Mouse (Mus musculus) kidney, adult 2 months (tissue): ENCODE data around the gene Qser1. TPM values are rescaled to one million over a fixed set of nuclear protein-coding genes. Genes with fewer than 3 reads are reported as not detected.

Source experiments
- DNase-seq: peaks from one replicate; pipeline ENCODE4 v3.0.0; 2021
- H3K27ac ChIP-seq: fragments of 200-500 bp; 2 replicates; pipeline ENCODE4 v1.5.1; 2012; ENCODE audit warnings: low read depth, low read length, control low read depth, inconsistent platforms; ENCODE audit not compliant: insufficient read depth
- H3K27me3 ChIP-seq: fragments of 200-500 bp; replicated peaks from 2 replicates; pipeline ENCODE4 v1.6.1; 2012; ENCODE audit warnings: mild to moderate bottlenecking, moderate library complexity, low read length, inconsistent platforms; ENCODE audit not compliant: control insufficient read depth, insufficient read depth
- H3K36me3 ChIP-seq: fragments of 200-500 bp; 2 replicates; pipeline ENCODE4 v1.6.1; 2012; ENCODE audit warnings: mild to moderate bottlenecking, moderate library complexity, low read length, inconsistent platforms; ENCODE audit not compliant: control insufficient read depth, insufficient read depth
- H3K4me1 ChIP-seq: fragments of 200-500 bp; 2 replicates; pipeline ENCODE4 v1.6.1; 2011; ENCODE audit warnings: low read length; ENCODE audit not compliant: control insufficient read depth, insufficient read depth
- H3K4me3 ChIP-seq: fragments of 200-500 bp; 2 replicates; pipeline ENCODE4 v1.5.1; 2011; ENCODE audit warnings: mild to moderate bottlenecking, low read depth, low read length, control low read depth; ENCODE audit not compliant: insufficient read depth
- CTCF ChIP-seq: fragments of 200-500 bp; conservative IDR thresholded peaks from 2 replicates; pipeline ENCODE4 v1.5.1; 2011; ENCODE audit warnings: low read depth, mild to moderate bottlenecking, control low read depth, low read length, moderate library complexity, mixed read lengths; ENCODE audit not compliant: insufficient read depth, insufficient read length
- POLR2A ChIP-seq: fragments of 200-500 bp; IDR thresholded peaks from one replicate; pipeline ENCODE4 v1.6.1; 2011; ENCODE audit warnings: low read depth, low read length, control low read depth
- WGBS: fragments of 180-500 bp; shearing (Covaris S2); methylation state at CpG from one replicate; pipeline ENCODE4 v1.1.7; 2018; 5-methylcytosine and 5-hydroxymethylcytosine counted together
- polyA plus RNA-seq: library from polyadenylated mRNA; depleted of rRNA; stranded (reverse); fragments of >200 nt; gene quantifications from 2 replicates; pipeline ENCODE4 v1.2.3, GENCODE M21; 2012

Gene Qser1
- polyA plus RNA-seq, 1 experiment: 5.0 TPM

GRCm38 (mm10) chr2:104817555-104818330 lies 1.2 kb upstream of the Qser1 start:
- Histone ChIP-seq H3K27me3 (no peaks in the 10 kb centered on the region), H3K36me3 (no peaks in the 10 kb centered on the region), H3K4me3 (peak overlapping the region; percentile 61), H3K4me1 (no peaks in the 10 kb centered on the region; the same call in 1 of the 2 replicates), H3K27ac (peak overlapping the region; percentile 62; the same call in 1 of the 2 replicates)
- under 1% methylated on average over 15 of the region's 15 CpGs for WGBS
- peak; percentile 14 for DNase-seq
- TF ChIP-seq POLR2A (no peak), CTCF (no peak)

- H3K27ac ChIP-seq: peak overlapping the region; percentile 62
- no peaks in the 10 kb centered on the region for H3K36me3 ChIP-seq
- TF ChIP-seq POLR2A (no peak), CTCF (peak; percentile 60)
- no peaks in the 10 kb centered on the region; the same call in 1 of the 2 replicates for H3K4me1 ChIP-seq
- no peaks in the 10 kb centered on the region for H3K27me3 ChIP-seq
- DNase-seq: peak; percentile 96
- under 1% methylated on average over 42 of the region's 51 CpGs for WGBS
- peak overlapping the region; percentile 61 for H3K4me3 ChIP-seq
Observed at GRCm38 (mm10) chr2:104816866-104817439, 393 bp upstream of the Qser1 start.

- peak; percentile 30 for DNase-seq
- no peaks in the 10 kb centered on the region for H3K36me3 ChIP-seq
Observed at GRCm38 (mm10) chr2:104815561-104816370, 794 bp downstream of the Qser1 start.

GRCm38 (mm10) chr2:104814181-104814951 lies 2.2 kb downstream of the Qser1 start:
- WGBS: 62% methylated on average over 5 of the region's 5 CpGs
- H3K4me1 ChIP-seq: peaks cover 5% of the 10 kb centered on the region; the same call in 1 of the 2 replicates
- H3K27ac ChIP-seq: no peak overlapping the region
- no peaks in the 10 kb centered on the region for H3K27me3 ChIP-seq
- H3K4me3 ChIP-seq: no peak overlapping the region
- TF ChIP-seq POLR2A (no peak), CTCF (no peak)
- H3K36me3 ChIP-seq: no peaks in the 10 kb centered on the region
- DNase-seq: no peak

More at GRCm38 (mm10) chr2:104815561-104816370, 794 bp downstream of the Qser1 start:
- H3K27me3 ChIP-seq: no peaks in the 10 kb centered on the region
- TF ChIP-seq POLR2A (no peak), CTCF (no peak)
- H3K4me3 ChIP-seq: peak overlapping the region; percentile 61
- 4% methylated on average over 33 of the region's 33 CpGs for WGBS
- H3K27ac ChIP-seq: peak overlapping the region; percentile 62
- peaks cover under 1% of the 10 kb centered on the region; the same call in 1 of the 2 replicates for H3K4me1 ChIP-seq

GRCm38 (mm10) chr2:104805435-104805834 lies 11.1 kb downstream of the Qser1 start:
- Histone ChIP-seq H3K36me3 (no peaks in the 10 kb centered on the region), H3K4me3 (no peak overlapping the region), H3K4me1 (peaks cover 1% of the 10 kb centered on the region; the same call in 1 of the 2 replicates), H3K27ac (no peak overlapping the region), H3K27me3 (no peaks in the 10 kb centered on the region)
- WGBS: 59% methylated on average over 1 of the region's 1 CpGs
- TF ChIP-seq POLR2A (no peak), CTCF (no peak)
- DNase-seq: no peak

- DNase-seq: peak; percentile 45
- no peaks in the 10 kb centered on the region for H3K27me3 ChIP-seq
- no peak overlapping the region for H3K27ac ChIP-seq
- H3K36me3 ChIP-seq: peaks cover 3% of the 10 kb centered on the region
- no peak overlapping the region for H3K4me3 ChIP-seq
- WGBS: 88% methylated on average over 1 of the region's 1 CpGs
- H3K4me1 ChIP-seq: no peaks in the 10 kb centered on the region
- no peak for TF ChIP-seq POLR2A
- TF ChIP-seq CTCF: 0 out of 2 replicates have a peak, but pooled peaks have one; percentile 15
Observed at GRCm38 (mm10) chr2:104774763-104775162, 41.8 kb downstream of the Qser1 start.

- Histone ChIP-seq H3K4me1 (no peaks in the 10 kb centered on the region), H3K27me3 (no peaks in the 10 kb centered on the region), H3K36me3 (peaks cover 3% of the 10 kb centered on the region; the same call in 1 of the 2 replicates), H3K4me3 (no peak overlapping the region), H3K27ac (no peak overlapping the region)
- 61% methylated on average over 1 of the region's 1 CpGs for WGBS
- no peak for DNase-seq
- TF ChIP-seq CTCF: no peak
- TF ChIP-seq POLR2A: no peak
Observed at GRCm38 (mm10) chr2:104768697-104769096, 47.9 kb downstream of the Qser1 start.
